19 mouse cellular contexts compared by ENCODE assay signal in the genomic region with DNA sequence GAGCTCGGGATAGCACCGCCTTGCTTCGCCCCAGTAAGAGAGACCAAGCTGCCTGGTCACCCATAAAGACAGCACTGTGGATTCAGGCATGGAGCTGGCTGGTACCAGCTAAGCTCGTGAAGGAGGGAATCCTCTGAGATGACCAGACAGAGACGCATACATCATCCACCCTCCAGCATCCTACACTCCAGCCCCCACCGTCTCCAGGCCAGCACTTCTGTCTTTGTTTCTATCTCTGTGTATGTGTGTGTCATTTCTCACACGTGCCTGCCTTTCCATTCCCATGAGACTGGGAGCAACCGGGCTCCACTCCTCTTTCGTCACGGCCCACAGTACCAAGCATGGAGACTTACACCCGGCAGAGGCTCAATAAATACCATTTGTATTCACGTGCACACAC. TPM values are rescaled to one million over a fixed set of nuclear protein-coding genes. Genes with fewer than 3 reads are reported as not detected.
DNase-seq lines count a peak whose midpoint lies in the region; ATAC-seq and TF ChIP-seq lines count a peak whose summit lies in the region.
"Had no signal": no experiment of that assay in that cellular context is flagged by ENCODE, and none has a peak within 500 bp of the region (broad histone marks: within the 10 kb centered on the region; RNA-seq: fewer than 3 reads in every experiment).

No protein-coding gene starts in this region.

- no peak overlapping the region for H3K4me3 ChIP-seq in cerebellum, adult 2 months (replicated peaks; ENCODE audit: insufficient read depth, low read depth, low read length)
- no peak overlapping the region for H3K4me3 ChIP-seq in hindbrain, postnatal 0 days (ENCODE audit: low read length)
- no peak overlapping the region for H3K4me3 ChIP-seq in neural tube, embryonic 15.5 days (replicated peaks)
- H3K4me3 ChIP-seq: embryonic facial prominence, embryonic 10.5 days; liver, embryonic 12.5 days had no signal

- no peak overlapping the region for H3K9ac ChIP-seq in hindbrain, postnatal 0 days (replicated peaks; ENCODE audit: low read length)
- H3K9ac ChIP-seq in neural tube, embryonic 15.5 days (replicated peaks): no peak overlapping the region
- H3K9ac ChIP-seq: liver, embryonic 12.5 days; lung, embryonic 14.5 days had no signal

- peak; percentile 11; the same call in 1 of the 2 replicates for ATAC-seq in hindbrain, postnatal 0 days
- peak; percentile 71 for ATAC-seq in neural tube, embryonic 15.5 days (ENCODE audit: low FRiP score)
- ATAC-seq: CD4-positive, CD25-positive, alpha-beta regulatory T cell, adult 4 months; forebrain, embryonic 16.5 days; liver, embryonic 12.5 days had no signal

- TF ChIP-seq CTCF in cerebellum, adult 2 months (IDR thresholded peaks at IDR 0.05; ENCODE audit: borderline replicate concordance, insufficient read depth, low read depth, low read length): no peak
- TF ChIP-seq CTCF in hindbrain, postnatal 0 days (IDR thresholded peaks at IDR 0.05; ENCODE audit: low read depth): no peak

- intact Hi-C loops in left cerebral cortex, postnatal 4 days (cut with DNase I): no loop called here
- intact Hi-C loops in heart, postnatal 25 days (cut with DNase I): no loop called here

- H3K27me3 ChIP-seq in cerebellum, adult 2 months (ENCODE audit: control insufficient read depth, insufficient read depth, low read length): no peaks in the 10 kb centered on the region
- no peaks in the 10 kb centered on the region for H3K27me3 ChIP-seq in hindbrain, postnatal 0 days (ENCODE audit: insufficient read depth, low read length)
- H3K27me3 ChIP-seq in neural tube, embryonic 15.5 days (replicated peaks): no peaks in the 10 kb centered on the region

- H3K27ac ChIP-seq in cerebellum, adult 2 months (ENCODE audit: insufficient read depth, low read length): 0 out of 2 replicates have a peak overlapping the region, but pooled peaks have one; percentile 7
- H3K27ac ChIP-seq in hindbrain, postnatal 0 days: no peak overlapping the region
- H3K27ac ChIP-seq in neural tube, embryonic 15.5 days (replicated peaks): no peak overlapping the region
- H3K27ac ChIP-seq: embryonic facial prominence, embryonic 10.5 days; liver, embryonic 12.5 days had no signal

- DNase-seq in cerebellum, adult 2 months: no peak
- DNase-seq in cerebellum, adult 8-10 months: no peak
- peak; percentile 30 for DNase-seq in left cerebral cortex, adult 11 months (ENCODE audit: low spot score)
- no peak for DNase-seq in left cerebral cortex, postnatal 4 days
- DNase-seq in hindbrain, postnatal 0 days (ENCODE audit: low spot score): peak; percentile 19
- DNase-seq in spleen, adult 18-20 months: no peak
- DNase-seq in heart, postnatal 25 days (ENCODE audit: low spot score): no peak
- DNase-seq: cerebellum, postnatal 36 days; gastrocnemius, postnatal 10 days; kidney, adult 8-10 months; kidney, postnatal 25 days; lung, embryonic 14.5 days; lung, postnatal 4 days had no signal

- peaks cover 45% of the 10 kb centered on the region for H3K4me1 ChIP-seq in cerebellum, adult 2 months (ENCODE audit: control insufficient read depth, insufficient read depth, low read length)
- H3K4me1 ChIP-seq in hindbrain, postnatal 0 days (ENCODE audit: insufficient read depth, low read length): peaks cover 26% of the 10 kb centered on the region
- peaks cover 70% of the 10 kb centered on the region for H3K4me1 ChIP-seq in neural tube, embryonic 15.5 days
- H3K4me1 ChIP-seq: liver, embryonic 12.5 days had no signal

- 56% methylated on average over 12 of the region's 12 CpGs for WGBS in cerebellum, adult 2 months
- WGBS in hindbrain, postnatal 0 days: 47% methylated on average over 12 of the region's 12 CpGs
- WGBS in neural tube, embryonic 15.5 days: 39% methylated on average over 12 of the region's 12 CpGs

- no peak overlapping the region for H3K4me2 ChIP-seq in hindbrain, postnatal 0 days (ENCODE audit: low read depth, low read length)
- no peak overlapping the region for H3K4me2 ChIP-seq in neural tube, embryonic 15.5 days
- H3K4me2 ChIP-seq: liver, embryonic 12.5 days; lung, embryonic 14.5 days had no signal

- no peaks in the 10 kb centered on the region for H3K9me3 ChIP-seq in hindbrain, postnatal 0 days (ENCODE audit: low read length)
- no peaks in the 10 kb centered on the region for H3K9me3 ChIP-seq in neural tube, embryonic 15.5 days (replicated peaks)
- H3K9me3 ChIP-seq: embryonic facial prominence, embryonic 10.5 days; G1E; liver, embryonic 12.5 days had no signal

- H3K36me3 ChIP-seq in hindbrain, postnatal 0 days (ENCODE audit: insufficient read depth, low read length): no peaks in the 10 kb centered on the region
- H3K36me3 ChIP-seq in neural tube, embryonic 15.5 days: no peaks in the 10 kb centered on the region
- H3K36me3 ChIP-seq: embryonic facial prominence, embryonic 10.5 days; G1E; liver, embryonic 12.5 days had no signal

- TF ChIP-seq POLR2A in cerebellum, adult 2 months (IDR thresholded peaks at IDR 0.05; ENCODE audit: borderline replicate concordance, insufficient read depth, low read length): no peak

RNA-seq across cellular contexts. Expression of gene Nfasc, which starts 9.3 kb away (rescaled TPM):
- 120 and 122 TPM in 2 replicates for polyA plus RNA-seq in cerebellum, adult 2 months (2012; rRNA removed)
- 100 to 1,000 TPM; 126 to 128 TPM for total RNA-seq in left cerebral cortex, postnatal 4 days (2021)
- 69.6 and 74.6 TPM in 2 replicates for total RNA-seq in hindbrain, postnatal 0 days (2014; rRNA removed)
- 26.5 and 30.5 TPM in 2 replicates for polyA plus RNA-seq in hindbrain, postnatal 0 days (2015; fragmentation: Nextera tagmentation; extraction: Ambion mirVana)
- 30.7 and 37.6 TPM in 2 replicates for polyA plus RNA-seq in neural tube, embryonic 15.5 days (2015; fragmentation: Nextera tagmentation; extraction: Ambion mirVana)
- under 1 TPM; 0.20 to 0.34 TPM for total RNA-seq in heart, postnatal 25 days (2021)
- polyA plus RNA-seq: CD4-positive, CD25-positive, alpha-beta regulatory T cell, adult 4 months; G1E had no signal

Comparison
In these comparisons a context has a peak if more than half of its experiments do, and no peak if none do; other contexts are left out.
1. DNase-seq: peak in left cerebral cortex, adult 11 months (single experiment) and hindbrain, postnatal 0 days (single experiment); none in cerebellum, adult 2 months (0 of 2), cerebellum, adult 8-10 months (single experiment), left cerebral cortex, postnatal 4 days (single experiment), spleen, adult 18-20 months (0 of 2) and heart, postnatal 25 days (single experiment).
2. RNA of gene Nfasc, which starts 9.3 kb away (total RNA-seq): 126 to 128 TPM in left cerebral cortex, postnatal 4 days and 69.6 to 74.6 TPM in hindbrain, postnatal 0 days; 0.20 to 0.34 TPM in heart, postnatal 25 days; every median in the first group is over 10 times any median in the second.